Mouse (Mus musculus): ENCODE results near the gene Fbln1.

The Fbln1 gene

DNA sequence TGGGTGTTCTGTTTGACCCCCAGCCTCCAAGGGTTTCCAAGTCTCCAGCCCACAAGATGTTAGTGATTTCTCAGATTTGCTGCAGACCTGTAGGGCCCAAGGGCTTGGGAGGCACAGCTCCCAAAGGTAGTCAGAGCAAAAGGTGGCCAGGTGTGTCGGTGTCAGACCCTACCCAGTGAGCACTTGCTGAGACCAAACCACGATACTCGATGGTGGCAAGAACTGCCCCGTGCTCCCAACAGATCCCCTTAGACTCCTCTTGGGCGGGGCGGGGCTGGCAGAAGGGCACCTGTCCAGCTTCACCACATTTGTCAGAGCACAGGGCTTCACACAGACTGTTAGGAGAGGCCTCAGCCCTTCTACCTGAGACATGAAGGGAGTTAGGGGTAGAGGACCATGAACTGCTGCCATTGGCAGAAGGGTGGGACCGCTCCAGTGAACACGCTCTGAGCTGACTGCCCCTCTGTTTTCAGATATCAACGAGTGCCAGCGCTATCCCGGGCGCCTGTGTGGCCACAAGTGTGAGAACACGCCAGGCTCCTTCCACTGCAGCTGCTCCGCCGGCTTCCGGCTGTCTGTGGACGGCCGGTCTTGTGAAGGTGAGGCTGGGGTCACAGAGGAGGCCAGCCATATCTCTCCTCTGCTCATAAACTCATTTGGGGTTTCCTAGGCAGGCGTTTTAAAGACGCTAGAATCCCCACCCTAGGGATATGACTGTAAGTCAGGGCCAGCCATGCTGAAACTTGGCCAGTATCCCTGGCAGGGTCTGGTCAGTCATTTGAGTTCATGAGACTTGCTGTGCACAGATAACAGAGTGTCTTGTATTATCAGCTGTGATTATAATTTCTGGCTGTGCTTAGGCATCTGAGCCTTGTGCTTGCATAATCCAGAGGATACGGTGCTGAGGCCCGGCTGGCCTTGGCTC, 33.3 kb downstream of the Fbln1 start:
- DNase-seq (ENCODE audit: low spot score), result peak; percentile 28

DNA sequence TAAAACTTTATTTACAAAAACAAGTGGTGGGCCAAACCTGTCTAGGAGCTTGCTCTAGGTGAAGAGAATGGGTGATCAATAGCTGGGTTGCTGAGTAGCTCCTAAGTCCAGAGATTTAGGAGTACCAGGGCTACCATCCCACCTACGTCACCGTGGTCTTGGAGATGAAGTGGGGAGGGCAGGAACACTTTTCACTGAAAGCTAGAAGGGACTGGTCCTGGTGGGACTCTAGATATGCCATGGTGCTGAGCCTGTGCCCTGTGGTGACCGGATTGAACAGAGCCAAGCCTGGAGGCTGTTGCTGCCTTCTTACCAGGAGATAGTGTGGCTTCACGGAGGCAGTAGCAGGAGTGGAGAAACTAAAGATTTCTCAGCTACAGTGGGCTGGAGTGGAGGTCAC, 34.3 kb downstream of the Fbln1 start:
- no peak for DNase-seq (ENCODE audit: low spot score)

DNA sequence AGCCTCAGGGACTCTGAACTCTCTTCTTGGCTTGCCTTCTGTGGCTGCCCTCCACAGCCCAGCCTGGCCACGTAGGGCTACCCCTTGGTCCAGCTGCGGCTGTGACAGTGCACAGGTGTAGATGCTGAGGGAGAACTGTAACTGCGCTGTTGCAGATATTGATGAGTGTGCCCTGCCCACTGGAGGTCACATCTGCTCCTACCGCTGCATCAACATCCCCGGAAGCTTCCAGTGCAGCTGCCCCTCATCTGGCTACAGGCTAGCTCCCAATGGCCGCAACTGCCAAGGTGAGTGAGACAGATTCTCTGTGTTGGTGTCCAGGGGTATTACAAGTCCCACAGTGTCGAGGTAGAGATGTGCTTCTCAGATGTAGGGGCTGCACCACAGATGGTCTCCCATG, 36.1 kb downstream of the Fbln1 start:
- no peak for DNase-seq (ENCODE audit: low spot score)

DNA sequence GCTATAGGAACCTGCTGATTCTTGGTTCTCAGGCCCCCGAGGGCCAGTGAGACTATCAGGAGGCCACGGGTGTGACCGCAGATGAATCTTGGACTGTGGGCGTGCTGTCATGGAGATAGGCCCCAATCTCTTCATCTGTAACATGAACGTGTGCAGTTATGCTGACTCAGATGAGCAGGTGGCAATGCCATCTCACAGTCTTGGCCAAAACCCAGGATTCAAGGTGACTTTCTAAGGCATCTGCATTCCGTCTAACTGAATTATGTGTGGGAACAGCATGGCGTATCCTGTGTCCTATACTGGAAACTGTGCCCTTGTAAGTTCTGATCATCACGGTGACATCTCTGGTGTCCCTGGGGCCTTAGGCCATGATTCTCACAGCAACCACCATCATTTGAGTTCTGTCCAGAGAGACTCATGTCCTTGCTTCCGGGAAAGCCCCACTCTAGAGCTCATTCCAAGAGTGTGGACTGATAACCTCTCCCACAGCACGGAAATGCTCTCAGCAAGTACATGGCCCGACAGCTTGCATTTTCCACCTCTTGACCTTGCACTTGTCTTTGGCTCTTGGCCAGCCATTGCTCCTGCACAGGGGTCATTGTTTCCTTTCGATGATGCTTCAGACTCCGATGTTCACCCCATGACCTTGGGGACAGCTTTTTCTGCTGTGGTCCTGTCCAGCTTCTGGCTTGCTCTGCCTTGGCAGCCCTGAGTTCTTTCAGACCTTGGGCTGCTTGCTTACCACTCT, 38.8 kb downstream of the Fbln1 start:
- no peak for DNase-seq (ENCODE audit: low spot score)

DNA sequence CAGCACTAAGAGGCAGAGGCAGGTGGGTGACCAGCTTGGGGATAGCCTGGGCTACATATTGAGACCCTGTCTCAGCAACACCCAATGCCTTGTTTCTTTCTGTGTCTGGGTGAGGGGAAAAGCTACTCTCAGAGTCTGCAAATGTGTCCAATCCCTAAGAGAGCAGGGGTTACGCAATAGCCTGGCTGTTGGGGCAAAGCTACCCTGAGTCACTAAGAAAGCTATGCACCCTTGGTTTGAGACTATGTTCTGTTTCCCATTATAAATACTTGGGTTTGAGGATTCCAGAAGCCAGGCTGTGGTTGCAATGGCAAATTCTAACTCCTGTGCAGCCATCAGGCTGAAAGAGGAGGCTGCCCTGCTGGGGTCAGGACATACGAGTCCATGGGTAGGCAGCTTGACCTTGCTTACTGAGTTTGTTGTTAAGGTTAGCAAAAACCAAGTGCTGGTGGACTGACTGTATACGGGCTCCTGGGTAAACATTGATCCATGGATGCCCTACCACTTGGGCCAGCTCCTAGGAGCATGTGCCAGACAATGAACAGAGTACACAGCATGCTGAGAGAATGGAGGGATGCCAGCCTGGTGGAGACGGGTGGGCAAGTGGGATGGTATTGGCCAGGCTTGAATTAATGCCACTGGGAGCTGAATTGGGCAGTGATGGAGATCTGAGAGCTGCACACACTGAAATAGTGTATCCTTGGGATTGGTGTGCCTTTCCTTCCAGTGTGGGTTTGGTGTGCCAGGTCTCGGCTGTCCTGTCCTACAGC, 39.7 kb downstream of the Fbln1 start:
- DNase-seq (ENCODE audit: low spot score), result no peak

DNA sequence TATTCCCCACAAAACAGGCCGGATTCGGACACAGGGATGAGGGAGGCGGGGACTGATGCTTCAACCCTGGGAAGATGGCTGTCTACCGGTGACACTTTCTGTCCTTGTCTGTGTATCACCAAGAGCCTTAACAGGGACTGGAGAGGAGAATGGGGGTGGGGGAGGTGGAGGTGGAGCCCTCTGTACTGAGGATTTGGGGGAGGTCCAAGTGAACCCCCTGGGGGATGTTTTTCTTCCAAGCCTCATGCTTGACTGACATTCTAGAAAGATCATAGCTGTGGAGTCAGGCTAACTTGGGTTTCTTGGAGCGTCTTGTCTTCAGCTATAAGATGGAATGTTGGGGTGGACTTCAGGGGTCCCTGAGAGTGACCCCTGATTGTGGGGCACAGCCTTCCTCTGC, 40.3 kb downstream of the Fbln1 start:
- no peak for DNase-seq (ENCODE audit: low spot score)

DNA sequence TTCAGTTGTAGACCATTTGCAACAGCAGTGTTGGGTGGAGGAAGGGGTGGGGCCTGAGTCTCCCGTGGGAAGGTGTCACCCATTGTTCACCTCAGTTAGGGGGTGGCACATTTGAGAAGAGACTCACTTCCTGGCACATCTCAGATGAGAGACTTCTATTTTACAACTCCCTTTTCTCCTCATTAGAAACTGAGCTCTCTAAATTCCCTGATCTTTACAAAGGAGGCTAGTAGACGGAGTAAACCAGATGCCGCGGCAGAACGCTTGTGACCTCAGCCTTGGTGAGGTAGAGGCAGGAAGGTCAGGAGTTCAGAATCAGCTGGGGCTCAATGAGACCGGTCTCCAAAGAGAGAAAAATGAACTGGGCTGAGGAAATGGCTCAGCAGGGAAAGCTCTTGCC, 41.2 kb downstream of the Fbln1 start:
- DNase-seq (ENCODE audit: low spot score), result no peak

DNA sequence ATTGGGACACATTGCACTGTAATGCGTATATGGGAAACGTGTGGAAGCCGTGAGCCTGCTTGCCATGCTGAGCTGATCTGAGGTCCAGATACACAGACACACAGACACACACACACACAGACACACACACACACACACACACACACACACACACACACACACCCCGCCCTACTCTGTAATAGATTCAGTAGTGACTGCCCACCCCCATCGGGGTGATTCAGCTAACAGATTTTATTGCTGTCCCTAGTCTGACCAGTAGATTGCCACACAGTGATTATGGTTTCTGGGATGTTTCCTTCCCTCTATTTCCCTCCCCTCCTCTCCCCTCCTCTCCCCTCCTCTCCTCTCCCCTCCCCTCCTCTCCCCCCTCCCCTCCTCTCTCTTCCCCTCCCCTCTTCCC, 42.6 kb downstream of the Fbln1 start:
- DNase-seq (ENCODE audit: low spot score), result no peak

DNA sequence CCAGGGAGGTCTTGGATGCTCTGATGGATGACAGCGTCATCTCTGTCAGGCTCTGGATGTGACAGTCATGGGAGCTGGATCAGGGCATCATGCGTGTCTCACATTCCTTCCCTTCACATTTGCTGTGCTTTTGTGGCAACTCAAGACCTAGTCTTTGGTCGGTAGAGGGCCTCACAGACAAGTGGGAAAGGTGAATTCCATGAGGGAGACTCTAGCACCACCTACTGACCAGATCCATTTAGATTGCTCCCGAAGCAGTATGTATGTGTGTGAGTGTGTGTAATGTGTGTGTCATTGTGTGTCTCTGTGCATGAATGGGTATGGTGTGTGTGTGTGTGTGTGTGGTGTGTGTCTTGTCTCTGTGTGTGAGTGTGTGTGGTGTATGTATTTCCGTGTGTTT, 43.5 kb downstream of the Fbln1 start:
- DNase-seq (ENCODE audit: low spot score), result peak; percentile 20

DNA sequence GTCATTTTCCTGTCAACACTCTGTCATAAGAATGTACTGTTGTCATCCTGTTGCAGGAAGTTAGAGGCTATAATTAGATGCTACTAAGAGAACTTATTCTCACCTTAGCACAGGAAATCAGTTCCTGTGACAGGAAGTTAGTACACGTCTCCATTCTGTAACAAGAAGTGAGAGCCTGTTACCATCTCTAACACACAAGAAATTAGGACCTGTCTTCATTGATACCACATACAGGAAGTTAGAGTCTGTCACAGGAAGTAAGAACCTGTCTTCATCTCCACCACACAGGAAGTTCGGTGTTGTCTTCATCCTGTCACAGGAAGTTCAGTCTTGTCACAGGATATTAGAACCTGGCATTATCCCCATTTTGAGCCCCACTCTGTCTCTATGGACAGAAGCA, 44.7 kb downstream of the Fbln1 start:
- no peak for DNase-seq (ENCODE audit: low spot score)

DNA sequence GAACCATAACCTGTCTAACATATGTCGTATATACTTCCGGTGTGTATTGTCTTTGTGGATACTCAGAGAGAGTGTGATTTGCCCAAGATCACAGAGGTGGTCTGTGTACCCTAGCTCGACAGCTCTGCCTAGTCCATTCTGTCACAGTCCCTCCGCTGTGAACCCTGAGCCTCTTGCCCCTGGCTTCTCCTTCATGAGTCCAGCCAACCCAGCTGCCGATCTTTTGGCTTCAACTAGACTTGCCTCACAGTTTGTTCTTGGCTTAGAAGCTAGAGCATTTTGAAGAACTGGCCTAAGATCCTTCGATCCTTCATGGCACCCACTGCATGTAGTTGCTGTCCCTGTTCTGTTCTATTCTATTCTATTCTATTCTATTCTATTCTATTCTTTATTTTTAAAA, 46.7 kb downstream of the Fbln1 start:
- no peak for DNase-seq (ENCODE audit: low spot score)

DNA sequence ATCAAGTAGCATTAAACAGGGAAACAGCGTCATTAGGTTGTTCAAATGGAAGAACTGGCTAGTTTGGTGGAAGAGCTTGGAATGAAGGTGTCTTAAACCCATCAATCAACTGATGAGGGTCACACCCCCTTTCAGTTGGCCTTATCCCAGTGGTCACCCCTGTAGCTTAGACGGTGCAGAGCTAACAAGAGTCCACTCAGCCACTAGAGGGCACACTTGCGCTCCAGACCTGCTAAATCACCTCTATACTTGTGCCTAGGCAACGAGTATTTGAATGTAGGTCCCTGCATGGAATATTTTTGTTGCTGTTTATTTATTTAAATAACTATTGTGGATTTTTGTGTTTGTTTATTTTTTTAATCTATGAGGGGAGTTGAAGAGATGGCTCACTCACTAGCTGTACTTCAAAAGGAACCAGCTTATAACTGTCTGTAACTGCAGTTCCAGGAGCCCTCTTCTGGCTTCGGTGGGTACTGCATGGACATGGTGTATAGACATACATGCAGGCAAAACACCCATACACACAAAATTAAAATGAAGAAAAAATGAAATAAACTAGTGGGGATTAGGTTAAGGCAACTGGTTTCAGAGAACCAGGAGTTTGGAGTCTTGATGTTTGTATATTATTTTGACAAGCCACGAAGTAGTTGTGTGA, 52.2 kb downstream of the Fbln1 start:
- no peak for DNase-seq (ENCODE audit: low spot score)

DNA sequence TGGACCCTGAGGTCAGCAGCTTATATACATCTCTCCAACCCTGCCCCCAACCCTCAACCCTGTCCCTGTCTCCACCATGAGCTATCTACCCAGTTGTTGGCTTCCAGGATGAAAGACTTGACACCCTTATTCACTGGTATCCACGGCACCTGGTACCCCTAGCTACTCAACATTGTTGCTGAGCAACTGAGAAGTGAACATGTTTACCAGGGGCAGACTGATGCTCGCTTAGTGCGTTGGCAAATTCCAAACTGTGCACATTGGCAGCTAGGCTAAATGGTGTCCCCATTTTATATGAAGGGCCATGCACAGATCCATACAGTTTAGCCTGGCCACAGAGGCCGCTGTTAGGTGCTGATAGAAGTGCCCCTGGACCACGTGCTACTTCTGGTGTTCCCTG, 57.1 kb downstream of the Fbln1 start:
- DNase-seq (ENCODE audit: low spot score), result no peak

DNA sequence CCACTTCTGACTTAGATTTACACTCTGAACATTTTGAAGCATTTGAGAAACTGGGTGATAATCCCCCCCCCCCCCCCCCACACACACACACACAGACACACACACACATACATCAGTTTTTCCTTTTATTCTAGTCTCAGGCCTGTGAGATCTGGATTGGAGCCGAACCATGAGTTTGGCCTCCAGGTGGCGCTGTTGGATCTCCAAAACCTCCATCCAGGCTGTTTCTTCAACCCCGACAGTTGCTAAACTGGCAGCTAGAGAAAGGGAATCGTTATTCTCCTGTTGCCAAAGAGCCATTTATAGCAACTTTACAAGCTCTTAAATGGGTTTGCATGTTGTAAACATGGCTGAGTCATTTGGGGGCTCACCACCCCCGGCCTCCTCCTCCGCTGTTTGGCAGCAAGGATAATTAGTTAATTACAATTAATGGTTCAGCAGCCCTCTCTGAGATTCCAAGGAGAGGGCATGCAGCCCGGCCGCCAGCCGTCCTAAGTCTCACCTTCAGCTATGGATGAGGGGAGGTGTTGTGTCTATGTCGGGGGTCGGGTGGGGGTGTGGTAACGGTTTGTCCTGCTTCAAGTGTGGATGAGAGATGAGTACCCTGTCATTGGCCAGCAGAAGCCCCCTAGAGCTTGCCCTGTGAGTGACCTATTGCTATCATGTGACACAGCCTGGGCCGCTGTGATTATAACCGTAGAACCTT, 61.1 kb downstream of the Fbln1 start:
- DNase-seq (ENCODE audit: low spot score), result peak; percentile 37

DNA sequence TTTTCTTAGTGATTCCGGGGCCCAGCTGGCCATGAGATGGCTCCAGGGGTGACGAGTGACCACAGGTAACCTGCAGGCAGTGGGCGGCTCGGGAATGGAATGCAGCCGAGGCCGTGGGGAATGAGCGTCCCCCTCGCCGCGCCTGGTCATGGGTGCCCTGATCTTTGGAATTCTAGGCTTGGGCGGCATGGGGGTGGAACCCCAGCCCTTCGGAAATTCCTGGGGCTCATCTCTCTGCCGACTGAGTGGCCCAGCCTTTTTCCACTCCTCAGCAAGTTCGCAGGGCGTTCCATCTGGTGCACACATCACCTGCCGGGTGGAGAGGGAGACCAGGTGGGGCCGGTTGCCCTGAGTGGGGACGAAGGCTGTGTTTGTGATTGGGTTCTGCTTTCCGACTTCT, 62.1 kb downstream of the Fbln1 start:
- no peak for DNase-seq (ENCODE audit: low spot score)

DNA sequence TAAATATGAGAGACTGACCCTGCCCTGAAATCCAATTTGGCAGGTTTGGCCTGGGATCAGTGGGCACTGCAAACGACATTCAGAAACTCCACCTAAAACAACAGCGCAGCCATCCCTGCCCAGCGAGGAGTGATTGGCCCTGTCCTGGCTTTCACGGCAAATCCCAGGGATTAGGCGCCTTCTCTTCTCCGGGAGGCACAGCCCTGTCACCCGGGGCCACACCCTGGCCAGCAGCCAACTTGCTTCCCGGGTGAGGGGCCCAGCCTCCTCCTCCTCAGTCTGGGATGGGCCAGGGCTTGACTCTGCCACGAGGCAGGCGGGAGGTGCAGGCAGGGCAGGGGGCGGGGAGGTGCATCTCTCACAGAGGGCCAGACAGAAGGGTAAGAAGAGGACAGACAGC, 67.2 kb downstream of the Fbln1 start:
- no peak for DNase-seq (ENCODE audit: low spot score)

DNA sequence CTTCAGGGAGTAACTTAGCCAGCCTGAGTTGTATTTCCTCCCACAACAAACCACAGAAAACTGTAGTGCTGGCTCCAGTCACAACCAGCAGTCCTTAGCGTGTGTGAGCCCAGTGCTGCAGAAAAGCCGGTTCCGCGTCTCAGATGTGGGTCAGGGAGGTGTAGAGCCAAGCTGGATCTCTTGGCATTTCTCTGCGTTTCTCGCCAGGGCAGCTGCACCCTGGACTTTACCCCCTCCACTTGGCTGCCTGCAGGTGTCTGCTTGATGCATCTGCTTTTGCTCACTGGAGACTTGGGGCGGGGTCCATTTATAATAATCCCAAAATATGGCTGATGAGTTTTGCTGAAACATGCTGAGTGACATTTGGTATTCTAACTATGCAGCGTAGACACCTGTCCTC, 71.5 kb downstream of the Fbln1 start:
- DNase-seq (ENCODE audit: low spot score), result no peak

DNA sequence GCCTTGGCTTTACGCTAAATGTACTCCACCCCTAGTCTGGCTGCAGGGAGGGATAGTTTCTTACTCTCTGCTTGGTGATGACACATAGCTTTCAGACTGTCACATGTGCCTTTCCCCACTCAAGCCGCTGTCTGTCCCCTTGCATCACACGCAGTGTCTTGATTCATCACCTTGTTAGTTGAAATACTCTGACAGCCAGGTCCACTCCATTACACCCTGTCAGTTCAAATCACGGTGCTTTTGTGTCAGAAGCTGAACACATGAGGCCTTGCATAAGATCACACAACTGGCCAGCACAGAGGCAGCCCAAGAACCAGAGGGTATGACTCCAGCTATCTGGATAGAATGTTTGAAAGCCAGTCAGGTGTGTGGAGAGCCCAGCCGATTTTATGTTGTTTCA, 73.2 kb downstream of the Fbln1 start:
- no peak for DNase-seq (ENCODE audit: low spot score)

DNA sequence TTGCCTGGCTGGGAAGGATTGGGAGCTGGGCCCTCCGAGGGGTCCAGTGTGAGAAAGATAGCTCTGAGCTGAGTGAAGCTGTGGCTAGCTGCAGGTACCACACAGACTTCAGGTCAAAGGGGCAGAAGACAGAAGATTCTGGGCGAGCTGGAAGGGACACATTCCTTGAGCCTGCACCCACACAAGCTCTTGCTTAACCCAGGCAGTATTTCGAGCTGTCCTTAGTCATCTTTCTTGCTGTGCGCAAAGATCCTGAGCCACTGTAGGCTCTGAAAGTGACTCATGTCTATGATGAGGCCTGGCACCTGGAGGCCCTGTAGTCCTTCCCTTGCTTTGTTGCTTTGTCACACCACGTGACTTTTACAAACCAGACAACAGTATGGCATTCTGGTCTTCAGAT, 76.3 kb downstream of the Fbln1 start:
- DNase-seq (ENCODE audit: low spot score), result no peak

DNA sequence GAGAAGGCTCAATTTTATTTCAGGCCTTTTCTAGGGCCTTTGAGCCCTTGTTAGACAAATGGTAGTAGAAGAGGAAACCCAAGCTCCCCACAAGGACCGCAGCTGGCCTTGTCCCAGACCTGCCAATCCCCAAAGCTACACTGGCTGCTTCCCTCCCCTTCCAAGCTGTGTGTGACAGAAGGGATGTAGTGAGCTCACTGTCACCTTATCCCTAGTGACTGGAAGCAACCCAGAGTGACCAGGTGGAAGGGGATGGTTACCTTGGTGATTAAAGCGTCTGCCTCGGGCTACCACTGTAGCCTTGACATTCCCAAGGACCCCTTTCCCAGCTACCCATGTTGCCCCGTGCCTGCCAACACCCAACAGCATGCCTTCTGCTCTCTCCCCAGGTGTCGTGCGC, 78.9 kb downstream of the Fbln1 start:
- DNase-seq (ENCODE audit: low spot score), result no peak

DNA sequence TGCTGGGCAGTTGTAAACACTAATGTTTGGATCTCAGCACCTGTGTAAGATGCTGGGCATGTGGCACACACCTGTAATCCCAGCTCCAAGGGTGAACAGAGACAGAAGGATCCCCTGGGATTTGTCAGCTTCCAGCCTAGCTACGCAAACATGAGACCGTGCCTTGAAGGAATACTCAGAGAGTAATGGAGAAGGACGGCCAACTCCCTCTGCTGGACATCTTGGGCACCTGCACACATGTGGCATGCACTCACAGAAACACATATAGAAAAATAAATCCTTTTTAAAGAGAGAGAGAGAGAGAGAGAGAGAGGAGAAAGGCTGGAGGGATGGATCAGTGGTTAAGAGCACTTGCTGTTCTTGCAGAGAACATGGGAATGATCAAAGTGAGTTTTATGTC, 88.9 kb downstream of the Fbln1 start:
- DNase-seq (ENCODE audit: low spot score), result no peak

DNA sequence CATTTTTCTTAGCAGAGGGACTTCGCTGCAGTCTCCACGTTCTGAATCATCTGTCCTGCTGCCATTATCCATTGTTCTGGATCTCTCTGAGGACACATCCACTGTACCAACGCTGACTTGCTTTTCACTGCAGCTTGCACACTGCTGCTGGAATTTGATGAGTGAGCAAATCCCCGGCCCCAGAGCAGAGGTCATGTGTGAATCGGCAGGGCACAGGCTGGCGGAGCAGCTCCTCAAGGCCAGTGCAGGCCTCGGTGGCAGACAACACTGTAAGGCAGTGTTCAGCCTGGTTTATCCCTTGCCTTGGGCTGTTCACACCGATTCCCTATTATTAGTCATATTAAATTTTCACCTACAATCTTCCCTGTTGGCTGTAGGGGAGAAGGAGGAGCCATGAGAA, 89.8 kb downstream of the Fbln1 start:
- DNase-seq (ENCODE audit: low spot score), result no peak

All from ovary, adult 18-20 months (tissue).